In the genomic region with DNA sequence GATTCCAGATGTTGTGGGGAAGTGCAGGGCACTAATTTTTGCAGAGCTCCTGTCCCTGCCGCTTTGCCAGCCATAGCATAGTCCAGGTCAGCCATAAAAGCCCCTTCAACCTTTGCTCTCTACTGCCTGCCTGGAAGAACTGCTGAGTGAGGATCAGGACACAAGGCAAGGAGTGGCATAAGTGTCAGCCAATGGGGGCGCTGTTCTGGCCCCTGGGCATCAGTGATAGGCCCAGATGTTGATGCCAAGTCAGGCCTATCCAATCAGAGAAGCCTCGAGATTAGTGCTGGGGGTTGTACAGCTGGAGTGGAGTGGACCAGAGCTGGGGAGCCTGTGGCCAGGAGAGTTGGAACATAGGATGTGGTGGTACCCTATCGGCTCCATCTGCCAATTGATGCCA, we compare ENCODE assay signal across 10 mouse cellular contexts. TPM values are rescaled to one million over a fixed set of nuclear protein-coding genes. Genes with fewer than 3 reads are reported as not detected.
DNase-seq lines count a peak whose midpoint lies in the region; ATAC-seq and TF ChIP-seq lines count a peak whose summit lies in the region.
"Had no signal": no experiment of that assay in that cellular context is flagged by ENCODE, and none has a peak within 500 bp of the region (broad histone marks: within the 10 kb centered on the region; RNA-seq: fewer than 3 reads in every experiment).

No protein-coding gene starts in this region.

- ATAC-seq in lung, postnatal 0 days: no peak
- ATAC-seq in intestine, embryonic 15.5 days: peak; percentile 34

- H3K9ac ChIP-seq in lung, postnatal 0 days (replicated peaks; ENCODE audit: low read depth): no peak overlapping the region
- no peak overlapping the region for H3K9ac ChIP-seq in intestine, embryonic 15.5 days

- H3K36me3 ChIP-seq in lung, postnatal 0 days (ENCODE audit: insufficient read depth, low read length): no peaks in the 10 kb centered on the region
- no peaks in the 10 kb centered on the region for H3K36me3 ChIP-seq in intestine, embryonic 15.5 days

- H3K4me1 ChIP-seq in lung, postnatal 0 days (ENCODE audit: insufficient read depth, low read depth, low read length): no peaks in the 10 kb centered on the region
- no peaks in the 10 kb centered on the region for H3K4me1 ChIP-seq in lung, adult 2 months (ENCODE audit: control insufficient read depth, insufficient read depth, low read length)
- H3K4me1 ChIP-seq in intestine, embryonic 15.5 days (replicated peaks): peaks cover 12% of the 10 kb centered on the region

- 20% methylated on average over 4 of the region's 4 CpGs for WGBS in lung, postnatal 0 days
- 41% methylated on average over 4 of the region's 4 CpGs for WGBS in lung, adult 2 months
- WGBS in intestine, embryonic 15.5 days: 26% methylated on average over 4 of the region's 4 CpGs

- H3K4me2 ChIP-seq in lung, postnatal 0 days (replicated peaks; ENCODE audit: low read depth, low read length): no peak overlapping the region
- H3K4me2 ChIP-seq in intestine, embryonic 15.5 days (replicated peaks): no peak overlapping the region

- H3K4me3 ChIP-seq in lung, postnatal 0 days (ENCODE audit: low read depth, low read length): no peak overlapping the region
- H3K4me3 ChIP-seq in lung, adult 2 months (replicated peaks; ENCODE audit: extremely low read depth, low read depth, low read length): no peak overlapping the region
- H3K4me3 ChIP-seq in intestine, embryonic 15.5 days (replicated peaks): no peak overlapping the region

- peak; percentile 11; the same call in 1 of the 2 replicates for TF ChIP-seq CTCF in lung, postnatal 0 days (IDR thresholded peaks at IDR 0.05)
- no peak for TF ChIP-seq CTCF in lung, adult 2 months (IDR thresholded peaks at IDR 0.05; ENCODE audit: insufficient read depth, low read length)

- H3K27me3 ChIP-seq in lung, postnatal 0 days (replicated peaks; ENCODE audit: insufficient read depth, low read length): no peaks in the 10 kb centered on the region
- H3K27me3 ChIP-seq in intestine, embryonic 15.5 days (replicated peaks): peaks cover 8% of the 10 kb centered on the region; the same call in 1 of the 2 replicates

- DNase-seq in lung, postnatal 0 days (ENCODE audit: low spot score): peak; percentile 35
- no peak for DNase-seq in lung, adult 2 months
- DNase-seq in MEL-GATA-1-ER (ENCODE audit: extremely low read depth, low read depth): peak; percentile 40
- DNase-seq in mesoderm, embryonic 11.5 days (ENCODE audit: low read depth, low spot score): peak; percentile 29
- no peak for DNase-seq in left cerebral cortex, adult 11 months (ENCODE audit: low spot score)
- no peak for DNase-seq in Muller cell, postnatal 12 days (ENCODE audit: inconsistent ontology term)
- no peak for DNase-seq in urinary bladder, adult 18-20 months (ENCODE audit: low spot score in 2 of 2)
- DNase-seq: layer of hippocampus, postnatal 36 days had no signal

- no peak for TF ChIP-seq POLR2A in lung, adult 2 months (IDR thresholded peaks at IDR 0.05; ENCODE audit: borderline replicate concordance, extremely low read depth, low read depth, low read length)

- TF ChIP-seq EP300 in lung, postnatal 0 days (IDR thresholded peaks at IDR 0.05): no peak

- H3K9me3 ChIP-seq in lung, postnatal 0 days (ENCODE audit: low read length): no peaks in the 10 kb centered on the region
- H3K9me3 ChIP-seq in intestine, embryonic 15.5 days: no peaks in the 10 kb centered on the region

- no peak overlapping the region for H3K27ac ChIP-seq in lung, postnatal 0 days (ENCODE audit: low read length)
- no peak overlapping the region for H3K27ac ChIP-seq in intestine, embryonic 15.5 days

RNA-seq across cellular contexts. Expression of a gene that starts 1.9 kb away (rescaled TPM):
- polyA plus RNA-seq in lung, postnatal 0 days (2015; fragmentation: Nextera tagmentation; extraction: Ambion mirVana): 5.4 and 5.8 TPM in 2 replicates
- polyA plus RNA-seq in lung, adult 2 months (2012; rRNA removed): 17.5 and 17.6 TPM in 2 replicates
- polyA plus RNA-seq in intestine, embryonic 15.5 days (2015; fragmentation: Nextera tagmentation; extraction: Ambion mirVana): 4.7 and 4.8 TPM in 2 replicates

RNA-seq across cellular contexts. Expression of a gene that starts 23.8 kb away (rescaled TPM):
- polyA plus RNA-seq in lung, postnatal 0 days (2015; fragmentation: Nextera tagmentation; extraction: Ambion mirVana): not detected in 2 replicates
- polyA plus RNA-seq in lung, adult 2 months (2012; rRNA removed): 0.09 and 0.16 TPM in 2 replicates
- polyA plus RNA-seq in intestine, embryonic 15.5 days (2015; fragmentation: Nextera tagmentation; extraction: Ambion mirVana): 0.15 and 0.28 TPM in 2 replicates
- polyA plus RNA-seq: neural tube, embryonic 11.5 days had no signal

RNA-seq across cellular contexts. Expression of a gene that starts 25.5 kb away (rescaled TPM):
- polyA plus RNA-seq in lung, postnatal 0 days (2015; fragmentation: Nextera tagmentation; extraction: Ambion mirVana): 0.36 TPM in 1 of 2 replicates, not detected in the other
- polyA plus RNA-seq in lung, adult 2 months (2012; rRNA removed): 0.52 and 0.64 TPM in 2 replicates
- 0.11 and 0.31 TPM in 2 replicates for polyA plus RNA-seq in intestine, embryonic 15.5 days (2015; fragmentation: Nextera tagmentation; extraction: Ambion mirVana)
- polyA plus RNA-seq: neural tube, embryonic 11.5 days had no signal

RNA-seq across cellular contexts. Expression of a gene that starts 57.3 kb away (rescaled TPM):
- 35.6 and 40.0 TPM in 2 replicates for polyA plus RNA-seq in lung, postnatal 0 days (2015; fragmentation: Nextera tagmentation; extraction: Ambion mirVana)
- 55.8 and 70.0 TPM in 2 replicates for polyA plus RNA-seq in lung, adult 2 months (2012; rRNA removed)
- polyA plus RNA-seq in intestine, embryonic 15.5 days (2015; fragmentation: Nextera tagmentation; extraction: Ambion mirVana): 252 and 254 TPM in 2 replicates

Comparison
In these comparisons a context has a peak if more than half of its experiments do, and no peak if none do; other contexts are left out.
1. DNase-seq: peak in lung, postnatal 0 days (single experiment), MEL-GATA-1-ER (single experiment) and mesoderm, embryonic 11.5 days (single experiment); none in lung, adult 2 months (single experiment), left cerebral cortex, adult 11 months (single experiment), Muller cell, postnatal 12 days (single experiment) and urinary bladder, adult 18-20 months (0 of 2).